Mouse (Mus musculus) brain, adult 10 weeks (tissue): Measurements from ENCODE around the gene Dnaaf3. TPM values are rescaled to one million over a fixed set of nuclear protein-coding genes. Genes with fewer than 3 reads are reported as not detected.

Experiments used
- polyA plus RNA-seq: library from polyadenylated mRNA; stranded (reverse); fragments of 350-450 nt; fragmentation: Illumina TruSeq; extraction: RNeasy Lipid Tissue Mini Kit (QIAGEN cat#74804); gene quantifications from one replicate; pipeline ENCODE4 v1.2.3, GENCODE M21; 2015; ENCODE audit warnings: low read depth, low replicate concordance

Gene Dnaaf3
- 1.2 TPM for polyA plus RNA-seq

DNA sequence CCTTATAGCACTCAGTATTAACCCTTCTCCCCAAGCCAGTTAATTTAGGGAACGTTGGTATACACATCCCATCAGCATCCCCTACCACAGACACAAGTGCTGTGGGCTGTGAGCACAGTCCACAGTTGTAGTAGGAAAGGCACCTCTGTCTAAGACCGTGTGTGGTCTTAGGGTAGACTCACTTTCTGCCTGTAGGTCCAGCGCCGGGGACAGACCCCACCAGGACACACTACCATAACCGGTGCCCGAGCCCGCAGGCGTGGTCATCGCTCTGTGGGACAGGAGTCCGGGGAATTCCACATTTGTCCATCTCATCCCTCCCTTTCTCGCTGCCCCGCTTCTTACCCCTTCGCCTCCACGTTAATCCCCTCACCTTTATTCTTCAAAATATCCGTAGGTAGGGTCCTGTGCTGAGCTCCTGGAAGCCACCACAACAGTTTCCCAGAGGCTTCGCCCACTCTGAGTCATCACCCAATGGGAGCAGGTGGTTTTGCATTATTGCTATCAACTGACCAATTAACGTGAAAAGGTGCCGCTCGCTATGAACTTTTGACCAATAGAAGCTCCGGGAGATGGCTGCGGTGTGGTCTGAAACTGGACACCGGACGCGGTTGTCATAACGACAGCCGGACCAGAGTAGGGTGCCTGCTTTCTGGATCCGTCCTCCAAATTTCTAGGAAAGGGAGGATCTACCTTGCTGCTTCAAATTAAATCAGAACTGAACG, at the start of gene Dnaaf3:
Dnaaf3 (minus strand) TSS at position 449 of the 725 bp plus-strand sequence.

DNA sequence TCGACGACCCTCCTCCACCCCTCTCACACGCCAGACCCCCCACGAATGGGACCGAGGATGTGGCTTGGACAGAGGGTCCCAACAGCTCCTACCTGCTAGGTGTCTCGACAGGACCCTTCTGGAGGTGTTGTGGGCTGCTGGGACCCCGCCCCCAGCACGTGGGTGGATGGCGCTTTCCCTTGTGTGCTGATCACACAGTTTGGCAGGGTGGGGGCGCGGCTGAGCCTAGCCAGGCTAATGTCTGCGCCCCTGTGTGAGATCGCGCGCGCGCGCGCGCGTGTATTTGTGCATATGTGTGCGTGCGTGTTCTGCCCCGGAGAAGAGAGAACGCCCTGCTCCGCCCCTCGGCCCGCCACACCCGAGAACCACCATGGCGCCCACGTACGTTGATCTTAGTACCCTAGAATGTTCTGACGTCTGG, 15.0 kb upstream of the Dnaaf3 start, which contains the start of gene Syt5:
Syt5 (minus strand) TSS at position 321 of the 421 bp plus-strand sequence.

DNA sequence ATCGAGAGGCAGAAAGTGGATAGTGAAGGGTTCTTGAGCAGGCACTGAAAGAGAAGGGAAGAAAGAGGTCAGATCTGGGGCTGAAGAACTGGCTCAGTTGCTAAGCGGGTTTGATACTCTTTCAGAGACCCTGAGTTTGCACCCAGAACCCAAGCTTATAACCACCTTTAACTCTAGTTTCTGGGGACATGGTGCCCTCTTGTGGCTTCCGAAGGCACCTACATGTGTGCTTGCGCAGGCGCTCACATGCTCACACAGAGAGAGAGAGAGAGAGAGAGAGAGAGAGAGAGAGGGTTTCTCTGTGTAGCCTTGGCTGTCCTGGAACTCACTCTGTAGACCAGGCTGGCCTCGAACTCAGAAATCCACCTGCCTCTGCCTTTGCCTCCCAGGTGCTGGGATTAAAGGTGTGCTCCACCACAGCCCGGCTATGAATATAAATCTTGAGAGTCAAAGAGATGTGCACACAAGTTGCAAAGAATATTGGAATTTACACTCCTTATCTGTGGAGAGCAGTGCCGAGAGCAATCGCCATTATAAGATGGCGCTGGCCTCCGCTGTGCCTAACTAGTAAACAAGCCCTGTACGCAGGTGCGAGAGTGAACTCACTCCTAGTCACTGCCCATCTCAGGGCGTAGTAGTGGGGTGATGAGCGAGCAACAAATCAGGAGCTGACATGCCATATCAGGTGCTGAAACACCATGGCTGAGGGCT, 7.9 kb downstream of the Dnaaf3 start, which contains the start of gene Tnni3:
Tnni3 (minus strand) TSS at position 18 of the 711 bp plus-strand sequence.

DNA sequence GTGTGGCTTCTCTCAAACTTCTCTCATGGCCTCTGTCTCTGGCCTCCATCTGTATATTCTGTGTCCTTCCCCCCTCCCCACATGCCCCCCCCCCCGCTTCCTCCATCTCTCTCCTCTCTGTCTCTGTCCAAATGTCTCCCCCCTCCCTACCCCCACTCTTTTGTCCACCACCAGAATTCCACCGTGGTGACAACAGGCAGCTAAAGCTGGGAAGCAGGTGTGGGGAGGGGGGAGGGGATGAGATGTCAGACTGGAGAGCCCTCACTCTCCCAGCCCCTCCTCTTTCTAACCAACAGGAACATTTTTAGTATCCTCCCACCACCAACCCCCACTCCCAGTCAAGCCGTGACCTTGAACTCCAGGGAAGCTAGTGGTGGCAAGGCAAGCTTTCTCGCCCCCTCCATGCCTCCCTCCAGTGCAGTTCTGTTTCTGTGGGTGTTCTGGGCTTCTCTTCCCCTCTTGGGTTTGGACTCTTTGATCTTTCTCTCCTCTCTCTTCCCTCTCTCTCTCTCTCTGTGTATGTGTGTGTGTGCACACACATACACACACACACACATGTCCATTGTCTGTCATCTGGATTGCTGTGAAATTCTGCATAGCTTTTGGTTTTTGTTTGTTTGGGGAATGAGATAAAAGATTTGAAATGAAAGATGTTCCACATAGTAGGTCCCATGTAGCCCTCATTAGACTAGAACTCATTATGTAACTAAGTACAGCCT, 15.8 kb downstream of the Dnaaf3 start, which contains the start of gene Tnnt1:
Tnnt1 (minus strand) TSS at position 51 of the 719 bp plus-strand sequence.

DNA sequence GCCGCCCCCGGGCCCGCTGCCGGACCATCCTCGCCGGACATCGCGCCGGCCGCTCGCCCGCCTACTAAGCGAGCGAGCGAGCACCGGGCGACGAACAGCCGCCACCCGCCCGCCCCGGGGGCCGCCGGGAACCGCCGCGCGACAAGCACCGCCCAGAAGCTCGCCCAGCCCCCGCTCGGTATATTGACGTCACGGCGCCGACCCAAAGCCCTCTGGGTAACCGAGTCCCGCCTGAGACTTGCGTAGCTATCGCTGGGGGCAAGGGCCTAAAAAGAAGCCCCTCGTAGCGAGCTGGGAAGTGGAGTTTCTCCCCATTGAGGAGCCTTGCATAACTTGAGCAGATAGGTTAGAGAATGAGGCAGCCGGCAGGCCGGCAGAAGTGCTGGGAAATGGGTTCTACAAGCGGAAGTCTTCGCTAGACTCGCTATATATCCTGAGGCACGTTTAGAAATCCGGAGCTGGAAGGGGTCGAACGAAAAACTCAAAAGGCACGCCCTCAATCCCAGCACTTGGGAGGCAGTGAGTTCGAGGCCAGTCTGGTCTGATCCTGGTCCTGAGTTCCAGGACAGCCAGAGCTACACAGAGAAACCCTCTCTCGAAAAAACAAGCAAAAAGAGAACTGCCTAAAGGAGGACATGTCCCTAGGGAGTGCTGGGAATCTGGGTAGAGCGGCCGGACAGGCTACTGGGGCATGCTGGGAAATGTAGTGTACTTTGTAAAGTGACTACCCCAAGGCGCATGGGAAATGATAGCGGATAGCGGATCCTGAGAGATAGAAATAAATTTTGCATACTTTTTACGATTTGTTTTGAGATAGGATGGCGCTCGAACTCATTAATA, 30.5 kb downstream of the Dnaaf3 start, which contains the start of gene Ppp1r12c:
Ppp1r12c (minus strand) TSS at position 123 of the 840 bp plus-strand sequence.

Other genes starting within 250 kb of the Dnaaf3 start
- not detected for gene Ncr1, start 194.7 kb downstream of the Dnaaf3 start, polyA plus RNA-seq
- gene Gp6, start 134.7 kb downstream of the Dnaaf3 start, polyA plus RNA-seq, result not detected
- gene Rdh13, start 86.8 kb downstream of the Dnaaf3 start, polyA plus RNA-seq, result 32.6 TPM
- gene Eps8l1, start 71.8 kb downstream of the Dnaaf3 start, polyA plus RNA-seq, result 12.5 TPM
- 134 TPM for gene Ppp1r12c, start 30.8 kb downstream of the Dnaaf3 start, polyA plus RNA-seq
- 30.2 TPM for gene Tnnt1, start 16.1 kb downstream of the Dnaaf3 start, polyA plus RNA-seq
- gene Tnni3, start 8.2 kb downstream of the Dnaaf3 start, polyA plus RNA-seq, result 3.3 TPM
- gene Syt5, start 15.1 kb upstream of the Dnaaf3 start, polyA plus RNA-seq, result 318 TPM
- gene Ptprh, start 71.6 kb upstream of the Dnaaf3 start, polyA plus RNA-seq, result 0.92 TPM
- 13.2 TPM for gene Tmem86b, start 99.0 kb upstream of the Dnaaf3 start, polyA plus RNA-seq
- gene Ppp6r1, start 126.6 kb upstream of the Dnaaf3 start, polyA plus RNA-seq, result 99.8 TPM
- 126 TPM for gene Hspbp1, start 152.6 kb upstream of the Dnaaf3 start, polyA plus RNA-seq
- gene Brsk1, start 158.2 kb upstream of the Dnaaf3 start, polyA plus RNA-seq, result 257 TPM
- gene Tmem150b, start 192.8 kb upstream of the Dnaaf3 start, polyA plus RNA-seq, result not detected
- 21.4 TPM for gene Kmt5c, start 207.7 kb upstream of the Dnaaf3 start, polyA plus RNA-seq
- gene Cox6b2, start 220.6 kb upstream of the Dnaaf3 start, polyA plus RNA-seq, result 12.2 TPM
- gene Fam71e2, start 238.8 kb upstream of the Dnaaf3 start, polyA plus RNA-seq, result not detected